Mouse (Mus musculus): ENCODE data around the gene Ptk7. TPM values are rescaled to one million over a fixed set of nuclear protein-coding genes. Genes with fewer than 3 reads are reported as not detected.

Ptk7 gene
- total RNA-seq, 4 experiments from 2014 or later: 1.8 to 3.5 (median 2.1) TPM

DNA sequence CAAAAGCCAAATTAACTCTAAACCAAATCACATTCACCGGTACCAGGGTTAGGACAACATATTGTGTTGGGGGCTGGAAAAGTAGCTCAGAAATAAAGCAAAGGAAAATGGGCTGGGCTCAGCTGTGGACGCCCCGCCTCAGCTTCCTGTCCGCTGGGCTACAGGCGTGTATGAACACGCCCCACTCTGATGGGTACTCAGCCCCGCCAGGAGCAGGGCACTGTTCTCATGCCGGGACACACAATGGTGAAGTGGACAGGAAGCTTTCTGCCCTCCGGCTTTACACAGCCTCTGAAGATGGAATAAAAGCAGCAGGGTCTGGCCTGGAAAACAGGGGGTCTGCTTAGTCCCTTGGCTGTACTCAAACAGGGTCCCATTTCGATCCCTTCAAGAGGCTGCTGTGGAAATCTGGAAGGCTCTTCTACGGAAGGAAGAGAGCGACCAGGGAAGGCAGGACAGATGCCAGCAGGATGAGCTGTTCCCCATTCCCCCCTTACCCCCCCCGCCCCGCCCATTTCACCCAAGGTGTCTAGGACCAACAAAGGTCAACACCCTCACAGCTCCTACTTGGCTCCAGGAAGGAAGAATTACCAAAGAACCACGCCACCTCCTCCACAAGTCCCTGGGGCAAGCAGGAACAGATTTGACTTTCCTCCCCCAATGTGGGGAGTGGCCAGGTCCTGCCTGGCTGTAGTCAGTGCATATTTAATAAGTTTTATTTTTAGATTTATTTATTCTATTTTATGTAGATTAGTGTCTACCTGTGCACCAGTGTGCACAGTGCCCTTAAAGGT lies 19.4 kb downstream of the Ptk7 start:
- DNase-seq (ENCODE audit: low spot score): peak; percentile 49

DNA sequence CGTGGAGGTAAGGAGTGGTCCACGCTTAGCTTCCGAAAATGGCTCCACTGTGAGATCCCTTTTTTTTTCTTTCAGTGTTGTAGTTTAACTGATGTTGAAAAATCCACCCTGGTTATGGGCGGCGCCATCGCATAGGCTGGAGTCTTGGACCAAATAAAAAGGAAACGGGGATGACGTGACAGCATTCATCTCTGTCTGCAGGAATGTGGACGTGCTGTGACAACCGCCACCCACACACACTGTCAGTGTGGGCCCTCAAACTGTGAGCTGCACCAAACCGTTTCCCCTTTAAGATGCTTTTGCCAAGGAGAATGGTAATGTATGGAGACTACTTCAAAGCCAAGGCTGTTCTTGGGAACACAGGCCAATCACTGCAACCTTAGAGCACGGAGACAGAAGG lies 23.3 kb downstream of the Ptk7 start:
- no peak for DNase-seq (ENCODE audit: low spot score)

DNA sequence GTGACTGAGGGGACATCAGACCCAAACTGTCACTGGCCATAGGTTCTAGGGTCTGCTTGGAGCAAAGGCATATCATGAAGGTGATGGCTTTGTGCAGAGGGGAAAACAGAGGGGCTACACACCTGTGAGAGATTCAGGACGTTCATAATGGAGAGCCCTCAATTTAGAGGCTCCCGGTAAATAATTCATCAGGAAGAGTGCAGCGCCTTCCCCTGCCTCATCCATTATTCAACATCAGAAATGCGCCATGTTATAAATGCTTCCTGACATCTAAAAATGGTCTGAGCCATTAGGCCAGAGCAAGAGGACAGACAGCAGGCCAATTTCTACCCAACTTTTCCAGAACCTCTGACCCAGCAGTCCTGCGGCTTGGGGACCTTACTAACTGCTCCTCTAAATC lies 24.2 kb downstream of the Ptk7 start:
- DNase-seq (ENCODE audit: low spot score): no peak

DNA sequence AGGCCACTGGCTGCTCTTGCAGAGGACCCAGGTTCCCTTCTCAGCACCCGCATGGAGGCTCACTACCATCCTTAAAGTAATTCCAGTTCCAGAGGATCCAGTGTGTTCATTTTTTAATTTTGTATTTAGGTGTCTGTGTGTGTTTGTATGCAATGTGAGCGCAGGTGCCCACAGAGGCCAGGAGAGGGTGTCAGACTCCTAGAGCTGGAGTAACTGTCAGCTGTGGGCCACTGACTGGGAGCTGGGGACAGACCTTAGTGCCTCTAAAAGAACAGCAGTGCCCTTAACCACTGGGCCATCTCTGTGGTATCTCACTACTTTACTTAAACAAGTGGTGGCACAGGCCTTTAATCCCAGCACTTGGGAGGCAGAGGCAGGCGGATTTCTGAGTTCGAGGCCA lies 26.1 kb downstream of the Ptk7 start:
- no peak for DNase-seq (ENCODE audit: low spot score)

- no peak for DNase-seq (ENCODE audit: low spot score)
Observed at GRCm38 (mm10) chr17:46602212-46602611, 27.1 kb downstream of the Ptk7 start.

DNA sequence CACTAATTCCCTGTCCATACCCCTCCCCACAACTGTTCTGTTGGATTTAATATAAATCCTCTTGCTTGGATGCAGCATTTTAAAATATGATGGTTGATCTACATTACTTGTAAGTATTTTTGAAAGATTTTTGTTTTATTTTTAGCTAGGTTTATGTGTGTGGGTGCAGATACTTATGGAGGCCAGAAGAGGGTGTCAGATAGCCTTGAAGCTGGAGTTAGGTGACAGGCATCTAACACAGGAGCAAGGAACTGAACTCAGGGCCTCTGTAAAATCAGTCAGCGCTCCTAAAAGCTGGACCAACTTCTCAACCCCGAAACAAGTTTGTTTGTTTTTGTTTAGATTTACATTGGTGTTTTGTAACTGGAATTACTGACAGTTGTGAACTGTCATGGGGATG lies 28.7 kb downstream of the Ptk7 start:
- DNase-seq (ENCODE audit: low spot score): no peak

DNA sequence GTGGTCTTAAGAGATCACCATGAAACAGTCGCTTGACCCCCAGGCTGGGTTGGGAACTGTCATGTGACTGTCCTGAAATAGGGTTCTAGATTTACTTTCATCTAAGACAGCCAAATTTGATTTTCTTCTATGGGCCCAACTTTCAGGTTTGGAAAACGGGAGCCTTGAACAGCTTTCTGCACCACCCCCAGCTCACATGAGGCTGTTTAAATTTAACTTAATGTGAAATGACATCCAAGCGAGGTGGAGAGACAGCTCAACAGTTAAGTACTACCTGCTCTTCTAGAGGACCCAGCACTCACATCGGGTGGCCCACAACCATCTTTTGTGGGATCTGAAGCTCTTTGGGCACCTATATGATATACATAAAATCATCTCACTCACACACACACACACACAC lies 30.3 kb downstream of the Ptk7 start:
- DNase-seq (ENCODE audit: low spot score): no peak

GRCm38 (mm10) chr17:46597956-46598355 lies 31.3 kb downstream of the Ptk7 start:
- no peak for DNase-seq (ENCODE audit: low spot score)

DNA sequence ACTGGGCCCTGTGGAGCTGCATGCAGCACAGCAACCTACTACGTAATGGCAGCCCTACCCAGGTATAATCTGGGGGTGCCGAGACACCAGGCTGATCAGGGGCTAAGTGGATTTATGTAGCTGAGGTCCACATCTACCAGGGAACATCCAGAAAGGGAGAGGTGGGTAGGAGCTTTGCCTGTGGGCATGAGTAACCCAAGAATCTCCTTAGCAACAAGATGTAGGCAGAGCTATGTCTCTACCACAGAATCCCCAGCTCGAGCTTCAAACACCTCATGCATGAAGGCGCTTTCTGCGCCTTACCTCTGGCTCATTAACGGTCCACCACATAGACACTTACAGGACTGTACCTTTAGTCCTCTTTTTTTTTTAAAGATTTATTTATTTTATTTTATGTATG lies 34.0 kb downstream of the Ptk7 start:
- DNase-seq (ENCODE audit: low spot score): no peak

- DNase-seq (ENCODE audit: low spot score): no peak
Observed at GRCm38 (mm10) chr17:46594606-46595005, 34.7 kb downstream of the Ptk7 start.

GRCm38 (mm10) chr17:46593124-46593523 lies 36.2 kb downstream of the Ptk7 start:
- no peak for DNase-seq (ENCODE audit: low spot score)

DNA sequence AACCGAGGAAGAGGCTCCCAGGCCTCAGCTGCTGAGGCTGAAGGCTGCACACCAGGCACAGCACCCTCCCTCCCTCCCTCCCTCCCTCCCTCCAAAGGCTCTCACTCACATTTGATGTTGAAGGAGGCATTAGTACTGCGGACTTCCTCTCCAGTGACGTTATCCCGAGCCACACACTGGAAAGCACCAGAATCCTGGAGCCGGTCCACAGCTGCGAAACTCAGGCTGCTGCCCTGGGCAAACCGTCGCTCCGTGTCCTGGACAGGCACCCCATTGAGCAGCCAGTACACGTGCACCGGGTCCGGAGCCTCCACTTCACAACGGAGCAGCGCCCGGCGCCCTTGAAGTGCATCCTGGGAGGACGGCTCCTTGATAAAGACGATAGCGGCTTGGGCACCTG lies 37.9 kb downstream of the Ptk7 start:
- no peak for DNase-seq (ENCODE audit: low spot score)

- no peak for DNase-seq (ENCODE audit: low spot score)
Observed at GRCm38 (mm10) chr17:46590439-46590838, 38.9 kb downstream of the Ptk7 start.

GRCm38 (mm10) chr17:46589635-46590314 lies 39.5 kb downstream of the Ptk7 start:
- no peak for DNase-seq (ENCODE audit: low spot score)

GRCm38 (mm10) chr17:46588913-46589312 lies 40.4 kb downstream of the Ptk7 start:
- DNase-seq (ENCODE audit: low spot score): no peak

GRCm38 (mm10) chr17:46588173-46588572 lies 41.1 kb downstream of the Ptk7 start:
- DNase-seq (ENCODE audit: low spot score): no peak

DNA sequence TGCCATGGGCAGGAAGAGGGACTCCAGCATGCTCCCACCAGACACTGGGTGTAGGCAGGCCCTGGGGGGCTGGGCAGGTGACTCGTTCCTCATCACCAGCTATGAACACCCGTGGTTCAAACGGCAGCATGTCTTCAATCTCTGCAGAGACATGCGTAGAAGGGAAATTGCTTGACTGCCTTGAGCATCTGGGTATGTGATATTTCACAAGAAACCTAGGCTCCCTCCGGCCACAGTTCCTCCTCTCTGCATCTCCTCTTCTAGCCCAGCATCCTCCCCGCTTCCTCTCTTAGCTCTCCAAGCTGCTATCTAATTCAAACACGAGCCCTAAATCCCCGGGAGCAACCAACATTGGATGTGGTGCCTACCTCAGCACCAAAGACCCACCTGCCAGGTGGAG lies 43.0 kb downstream of the Ptk7 start:
- no peak for DNase-seq (ENCODE audit: low spot score)

DNA sequence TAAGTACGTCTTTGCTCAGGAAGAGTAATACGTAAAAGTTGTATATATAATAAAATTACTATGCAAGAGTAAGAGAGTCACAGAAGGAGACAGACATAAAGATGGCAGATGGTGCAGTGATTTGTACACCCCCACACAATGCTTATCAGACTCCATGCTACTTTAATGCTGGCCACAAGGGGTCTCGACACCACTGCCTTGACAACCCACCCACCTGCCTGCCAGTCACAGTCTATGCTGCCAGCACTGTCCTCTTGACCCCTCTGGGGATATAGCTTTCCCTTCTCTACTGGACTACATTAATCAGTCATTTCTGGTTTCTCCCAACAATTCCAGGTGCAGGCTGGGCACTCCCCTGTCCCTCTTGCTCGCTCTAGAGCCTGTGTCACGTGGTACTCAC lies 50.7 kb downstream of the Ptk7 start:
- DNase-seq (ENCODE audit: low spot score): no peak

DNA sequence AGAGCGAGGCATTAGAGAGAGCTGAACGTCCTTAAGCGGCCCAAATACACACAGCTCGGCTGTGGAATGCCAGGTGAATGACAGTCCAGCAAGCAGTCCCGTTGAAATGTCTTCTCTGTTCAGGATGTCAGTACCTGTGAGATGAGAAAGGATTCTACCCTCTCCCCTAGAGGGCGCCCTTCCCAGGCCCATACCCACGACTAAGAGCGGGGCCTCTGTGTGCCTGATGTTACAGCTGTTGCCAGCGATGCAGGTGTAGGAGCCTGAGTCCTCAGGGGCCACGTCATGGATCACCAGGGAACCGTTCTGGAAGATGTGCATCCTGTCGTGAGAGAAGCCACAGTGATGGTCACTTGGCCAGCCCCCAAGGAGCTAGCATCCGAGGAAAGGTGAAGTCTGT lies 53.2 kb downstream of the Ptk7 start:
- no peak for DNase-seq (ENCODE audit: low spot score)

- no peak for DNase-seq (ENCODE audit: low spot score)
Observed at GRCm38 (mm10) chr17:46574535-46574934, 54.8 kb downstream of the Ptk7 start.

- peak; percentile 19 for DNase-seq (ENCODE audit: low spot score)
Observed at GRCm38 (mm10) chr17:46571005-46571404, 58.3 kb downstream of the Ptk7 start.

GRCm38 (mm10) chr17:46559146-46559545 lies 70.2 kb downstream of the Ptk7 start:
- DNase-seq (ENCODE audit: low spot score): no peak

DNA sequence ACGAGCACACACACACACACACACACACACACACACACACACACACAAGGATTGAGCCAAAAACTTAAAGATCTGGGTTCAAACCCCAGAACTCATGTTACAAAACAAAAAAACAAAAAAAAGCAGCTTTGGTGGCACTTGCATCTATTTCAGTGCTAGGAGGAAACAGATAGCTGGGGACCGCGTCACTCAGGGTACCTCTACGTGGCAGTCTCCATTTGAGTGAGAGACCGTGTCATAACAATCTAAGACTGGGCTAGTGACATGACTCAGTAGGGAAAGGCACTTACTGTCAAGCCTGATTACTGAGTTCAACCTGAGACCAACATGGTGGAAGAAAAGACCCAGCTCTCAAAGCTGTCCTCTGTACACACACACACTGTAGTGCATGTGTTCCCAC lies 71.2 kb downstream of the Ptk7 start:
- DNase-seq (ENCODE audit: low spot score): no peak
